Comparison of ENCODE assay signal across 10 mouse cellular contexts in the genomic region with DNA sequence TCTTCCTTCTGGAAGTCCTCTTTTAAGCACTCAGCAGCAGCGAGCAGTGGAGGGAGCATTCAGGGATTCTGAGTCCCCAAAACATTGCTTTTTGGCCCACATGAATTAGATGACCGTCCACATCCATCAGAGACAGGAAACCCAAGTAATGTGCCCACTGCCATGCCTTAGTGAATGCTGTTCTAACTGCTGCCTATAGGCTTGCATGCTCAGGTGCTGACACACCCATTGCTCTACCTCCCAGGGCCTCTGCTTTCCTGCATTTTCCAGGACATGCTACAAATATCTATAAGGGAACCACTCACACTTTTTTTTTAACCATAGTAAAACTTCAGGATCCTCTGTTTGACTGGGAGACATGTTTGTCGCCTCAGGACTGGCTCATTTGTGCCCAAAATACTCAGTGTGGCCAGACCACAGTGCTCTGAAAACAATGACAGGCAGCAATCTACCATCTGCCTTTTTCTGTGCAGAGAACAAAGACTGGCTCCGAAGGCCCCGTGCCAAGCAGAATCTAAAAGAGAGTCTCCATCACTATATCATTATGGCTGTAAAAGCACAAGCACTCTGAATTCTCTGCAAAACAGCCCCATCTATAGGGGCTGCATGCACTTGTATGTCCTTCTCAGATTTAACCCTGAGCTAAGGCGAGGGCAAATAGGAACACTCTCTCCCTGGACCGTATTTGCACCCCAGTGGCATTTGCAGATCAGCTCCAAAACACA. TPM values are rescaled to one million over a fixed set of nuclear protein-coding genes. Genes with fewer than 3 reads are reported as not detected.
A peak's percentile ranks its signal among the peaks of the same experiment; 100 is the strongest.
DNase-seq lines count a peak whose midpoint lies in the region; ATAC-seq and TF ChIP-seq lines count a peak whose summit lies in the region.
"Had no signal": no experiment of that assay in that cellular context is flagged by ENCODE, and none has a peak within 500 bp of the region (broad histone marks: within the 10 kb centered on the region; RNA-seq: fewer than 3 reads in every experiment).

No protein-coding gene starts in this region.

- DNase-seq in cerebellum, adult 18-20 months = no peak
- no peak for DNase-seq in left cerebral cortex, adult 2 months (ENCODE audit: extremely low spot score in 1 of 2, low spot score in 2 of 2)
- DNase-seq in left cerebral cortex, adult 11 months (ENCODE audit: low spot score) = no peak
- no peak for DNase-seq in retina, embryonic 14.5 days (ENCODE audit: low spot score)
- DNase-seq: kidney, adult 2 months had no signal

- H3K9me3 ChIP-seq in forebrain, embryonic 16.5 days (ENCODE audit: control insufficient read depth, low read length) = no peaks in the 10 kb centered on the region
- H3K9me3 ChIP-seq in midbrain, embryonic 15.5 days = no peaks in the 10 kb centered on the region
- H3K9me3 ChIP-seq: liver, embryonic 15.5 days had no signal

- H3K4me2 ChIP-seq in forebrain, embryonic 16.5 days (ENCODE audit: low read length) = no peak overlapping the region; the same call in 1 of the 2 replicates
- no peak overlapping the region for H3K4me2 ChIP-seq in midbrain, embryonic 15.5 days
- H3K4me2 ChIP-seq: liver, embryonic 15.5 days had no signal

- H3K27me3 ChIP-seq in forebrain, embryonic 16.5 days (replicated peaks; ENCODE audit: control insufficient read depth, insufficient read depth, low read length) = no peaks in the 10 kb centered on the region
- no peaks in the 10 kb centered on the region for H3K27me3 ChIP-seq in midbrain, embryonic 15.5 days (replicated peaks)
- H3K27me3 ChIP-seq: liver, embryonic 15.5 days had no signal

- H3K4me1 ChIP-seq in forebrain, embryonic 16.5 days (replicated peaks; ENCODE audit: control insufficient read depth, insufficient read depth, low read length) = peaks cover 12% of the 10 kb centered on the region
- H3K4me1 ChIP-seq in midbrain, embryonic 15.5 days = peaks cover 10% of the 10 kb centered on the region; the same call in 1 of the 2 replicates
- H3K4me1 ChIP-seq: liver, embryonic 15.5 days had no signal

- H3K9ac ChIP-seq in forebrain, embryonic 16.5 days (replicated peaks; ENCODE audit: low read depth, low read length) = 0 out of 2 replicates have a peak overlapping the region, but pooled peaks have one; percentile 17
- no peak overlapping the region for H3K9ac ChIP-seq in midbrain, embryonic 15.5 days
- H3K9ac ChIP-seq: liver, embryonic 15.5 days had no signal

- ATAC-seq in cerebellum, adult (ENCODE audit: insufficient number of reproducible peaks, low FRiP score, low TSS enrichment) = peak; percentile 31; the same call in 1 of the 2 replicates
- peak; percentile 95 for ATAC-seq in forebrain, embryonic 16.5 days
- peak; percentile 65 for ATAC-seq in midbrain, embryonic 15.5 days (replicated peaks)
- no peak for ATAC-seq in megakaryocyte progenitor cell, adult 5-6 weeks (replicated peaks; ENCODE audit: poor library complexity)

- H3K4me3 ChIP-seq in left cerebral cortex, adult 2 months = no peak overlapping the region
- H3K4me3 ChIP-seq in forebrain, embryonic 16.5 days (replicated peaks; ENCODE audit: low read length) = no peak overlapping the region
- no peak overlapping the region for H3K4me3 ChIP-seq in midbrain, embryonic 15.5 days
- H3K4me3 ChIP-seq: liver, embryonic 15.5 days had no signal

- H3K36me3 ChIP-seq in forebrain, embryonic 16.5 days (ENCODE audit: control insufficient read depth, insufficient read depth) = no peaks in the 10 kb centered on the region
- H3K36me3 ChIP-seq in midbrain, embryonic 15.5 days (replicated peaks) = no peaks in the 10 kb centered on the region
- H3K36me3 ChIP-seq: liver, embryonic 15.5 days had no signal

- peak; percentile 9; the same call in 1 of the 2 replicates for TF ChIP-seq CTCF in left cerebral cortex, adult 2 months (IDR thresholded peaks at IDR 0.05)

- 42% methylated on average over 7 of the region's 7 CpGs for WGBS in forebrain, embryonic 16.5 days
- 58% methylated on average over 7 of the region's 7 CpGs for WGBS in midbrain, embryonic 15.5 days

- H3K27ac ChIP-seq in left cerebral cortex, adult 2 months = no peak overlapping the region
- peak overlapping the region; percentile 47 for H3K27ac ChIP-seq in forebrain, embryonic 16.5 days (ENCODE audit: low read length)
- no peak overlapping the region for H3K27ac ChIP-seq in midbrain, embryonic 15.5 days
- H3K27ac ChIP-seq: liver, embryonic 15.5 days had no signal

- intact Hi-C loops in left cerebral cortex, adult 2 months (cut with DNase I) = no loop called here

RNA-seq across cellular contexts. Expression of gene Cc2d2a, which starts 40.4 kb away (rescaled TPM):
- total RNA-seq in left cerebral cortex, adult 2 months (2021) = 10 to 100 TPM; 17.6 to 19.9 TPM
- polyA plus RNA-seq in forebrain, embryonic 16.5 days (2015; fragmentation: Nextera tagmentation; extraction: Ambion mirVana) = 7.8 and 9.8 TPM in 2 replicates
- polyA plus RNA-seq in midbrain, embryonic 15.5 days (2015; fragmentation: Nextera tagmentation; extraction: Ambion mirVana) = 7.6 and 8.5 TPM in 2 replicates
- total RNA-seq in megakaryocyte progenitor cell, adult 5-6 weeks (2015) = 2.7 and 3.5 TPM in 2 replicates
- 2.4 and 2.5 TPM in 2 replicates for total RNA-seq in megakaryocyte progenitor cell, adult 5-6 weeks (2017)

Comparison
In these comparisons a context has a peak if more than half of its experiments do, and no peak if none do; other contexts are left out.
1. RNA of gene Cc2d2a, which starts 40.4 kb away (total RNA-seq): 17.6 to 19.9 TPM in left cerebral cortex, adult 2 months; 2.4 to 3.5 TPM in megakaryocyte progenitor cell, adult 5-6 weeks; every median in the first group is over 4 times any median in the second.